Mouse (Mus musculus) right cerebral cortex, postnatal 4 days (tissue): ENCODE measurements around the gene Hoxd11.

Experiments used
- DNase-seq: peaks from one replicate; pipeline ENCODE4 v3.0.0-alpha.2; 2022

Hoxd11 gene

DNA sequence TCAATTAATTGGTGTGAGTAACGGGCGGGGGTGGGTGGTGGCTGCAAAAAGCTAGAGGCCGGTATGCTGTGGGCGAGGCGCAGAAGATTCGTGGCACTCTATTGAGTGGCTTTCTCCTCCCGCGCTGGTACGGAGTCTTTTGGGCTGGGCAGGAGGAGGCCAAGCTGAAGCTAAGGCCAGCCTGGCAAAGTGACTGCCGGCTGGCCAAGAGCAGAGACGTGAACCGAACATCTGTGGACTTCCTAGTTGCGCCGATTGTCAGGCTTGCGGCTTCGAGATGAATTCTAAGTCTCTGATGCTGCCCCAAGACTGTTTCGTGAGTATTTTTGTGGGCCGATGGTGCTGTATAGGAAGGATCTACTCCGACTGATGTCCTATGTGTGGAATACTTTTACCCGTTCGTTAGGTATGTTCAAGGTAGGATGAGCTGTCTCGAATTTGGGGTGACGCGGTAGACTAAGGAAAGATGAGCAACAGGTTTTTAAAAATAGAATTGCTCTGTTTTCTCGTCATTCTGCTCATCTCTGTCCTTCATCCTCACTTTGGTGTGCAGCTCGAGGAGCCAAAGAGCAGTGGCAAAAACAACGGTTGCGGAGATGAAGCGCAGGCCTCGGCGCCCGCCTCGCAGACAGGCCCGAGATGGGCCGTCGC lies 12.0 kb upstream of the Hoxd11 start:
- DNase-seq: no peak

DNA sequence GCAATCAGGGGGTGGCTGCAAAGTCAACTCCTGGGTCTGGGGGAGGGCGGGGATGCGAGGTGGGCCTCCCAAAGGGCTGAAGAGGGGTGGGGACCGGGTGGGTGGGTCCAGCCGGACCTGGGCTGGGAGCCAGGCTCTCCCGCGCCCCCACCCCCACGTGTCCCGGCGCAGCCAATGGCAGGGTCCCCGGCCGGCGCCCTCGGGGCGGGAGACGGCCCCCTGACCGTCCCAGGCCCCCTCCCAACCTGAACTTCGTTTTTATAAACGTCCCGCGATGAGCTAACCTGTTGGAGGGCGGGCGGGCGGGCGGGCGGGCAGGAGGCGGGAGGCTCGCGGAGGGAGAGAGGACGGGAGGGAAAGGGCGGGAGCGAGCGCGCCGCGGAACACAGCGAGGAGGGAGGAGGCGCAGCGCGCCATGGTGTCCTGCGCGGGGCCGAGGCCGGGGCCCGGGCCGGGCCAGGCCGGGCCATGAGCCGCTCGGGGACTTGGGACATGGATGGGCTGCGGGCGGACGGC lies 11.5 kb upstream of the Hoxd11 start, which contains the start of gene Hoxd13:
TSS of gene Hoxd13 (plus strand) at position 469 of the 516 bp plus-strand sequence.
- no peak for DNase-seq

DNA sequence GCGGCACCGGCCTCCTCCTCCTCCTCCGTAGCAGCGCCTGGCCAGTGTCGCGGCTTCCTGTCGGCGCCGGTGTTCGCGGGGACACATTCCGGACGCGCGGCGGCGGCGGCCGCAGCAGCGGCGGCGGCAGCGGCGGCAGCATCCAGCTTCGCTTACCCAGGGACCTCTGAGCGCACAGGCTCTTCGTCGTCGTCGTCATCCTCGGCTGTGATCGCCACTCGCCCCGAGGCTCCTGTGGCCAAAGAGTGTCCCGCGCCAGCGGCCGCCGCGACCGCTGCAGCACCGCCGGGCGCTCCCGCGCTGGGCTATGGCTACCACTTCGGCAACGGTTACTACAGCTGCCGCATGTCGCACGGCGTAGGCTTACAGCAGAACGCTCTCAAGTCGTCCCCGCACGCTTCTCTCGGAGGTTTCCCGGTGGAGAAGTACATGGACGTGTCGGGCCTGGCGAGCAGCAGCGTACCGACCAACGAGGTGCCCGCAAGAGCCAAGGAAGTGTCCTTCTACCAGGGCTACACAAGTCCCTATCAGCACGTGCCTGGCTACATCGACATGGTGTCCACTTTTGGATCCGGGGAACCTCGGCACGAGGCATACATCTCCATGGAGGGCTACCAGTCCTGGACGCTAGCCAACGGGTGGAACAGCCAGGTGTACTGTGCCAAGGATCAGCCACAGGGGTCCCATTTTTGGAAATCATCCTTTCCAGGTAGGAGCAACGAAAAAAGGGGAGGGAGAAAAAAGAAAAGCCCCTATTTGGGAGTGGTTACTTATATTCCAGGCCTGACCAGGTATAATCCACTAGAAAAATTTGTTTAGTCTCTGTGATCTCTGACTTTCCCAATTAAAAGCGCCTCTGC lies 10.8 kb upstream of the Hoxd11 start:
- no peak for DNase-seq

DNA sequence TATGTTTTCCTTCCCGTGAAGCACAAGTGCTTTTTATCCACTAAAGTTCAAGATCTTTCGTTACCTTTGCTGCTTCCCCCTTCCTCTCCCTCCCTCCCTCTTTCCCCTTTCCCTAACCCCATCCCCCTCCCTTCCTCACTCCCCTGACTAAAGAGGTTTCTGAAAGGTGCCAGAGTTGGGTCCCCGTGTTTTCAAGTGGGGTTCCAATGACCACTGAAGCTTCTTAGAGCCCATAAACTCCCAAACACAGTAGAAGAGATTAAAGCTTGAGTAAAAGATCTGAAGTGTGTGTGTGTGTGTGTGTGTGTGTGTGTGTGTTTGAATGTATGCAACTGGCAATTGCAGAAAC lies 10.2 kb upstream of the Hoxd11 start:
- DNase-seq: no peak

DNA sequence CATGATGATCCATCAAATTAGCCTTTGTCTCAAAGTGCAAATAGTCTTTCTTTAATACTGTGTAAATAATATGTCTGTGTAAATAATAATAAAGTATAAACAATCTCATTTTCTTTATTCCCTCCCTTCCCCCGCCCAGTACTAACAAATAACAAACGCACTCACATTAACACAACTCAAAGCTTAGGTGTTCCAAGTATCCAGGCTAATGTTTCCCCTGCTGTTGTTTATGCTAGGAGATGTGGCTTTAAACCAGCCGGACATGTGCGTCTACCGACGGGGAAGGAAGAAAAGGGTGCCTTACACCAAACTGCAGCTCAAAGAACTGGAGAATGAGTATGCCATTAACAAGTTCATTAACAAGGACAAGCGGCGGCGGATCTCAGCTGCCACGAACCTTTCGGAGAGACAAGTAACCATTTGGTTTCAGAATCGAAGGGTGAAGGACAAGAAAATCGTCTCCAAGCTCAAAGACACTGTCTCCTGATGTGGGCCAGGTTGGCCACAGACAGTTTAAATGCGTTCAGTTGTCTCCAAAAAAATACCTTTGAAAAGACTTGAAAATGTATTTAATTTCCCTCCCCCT lies 9.6 kb upstream of the Hoxd11 start:
- DNase-seq: no peak

DNA sequence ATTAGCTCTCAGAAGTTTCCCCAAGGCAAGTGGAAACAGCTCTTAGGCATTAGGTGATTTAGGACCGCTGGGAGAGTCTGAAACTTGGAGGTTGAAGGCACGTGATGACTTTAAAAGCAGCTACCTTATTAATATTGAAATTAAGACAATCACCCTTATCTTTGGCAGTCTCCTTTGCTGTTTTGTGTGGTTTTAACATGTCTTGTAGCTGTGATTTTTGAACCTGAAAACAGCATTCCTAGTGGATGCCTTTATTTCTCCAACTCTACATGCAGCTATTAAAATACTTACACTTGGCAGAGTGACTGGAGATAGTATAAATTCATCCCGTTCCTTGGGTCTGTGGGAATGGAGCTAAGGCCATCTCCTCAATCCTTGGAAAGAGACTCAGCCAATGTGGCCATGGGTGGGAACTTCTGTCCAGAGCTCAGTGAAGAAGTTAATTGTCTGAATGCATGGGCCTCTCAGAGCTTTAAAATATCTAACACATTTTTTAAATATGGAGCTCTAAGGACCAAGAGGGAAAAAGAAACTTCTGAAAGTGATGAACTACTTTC lies 8.6 kb upstream of the Hoxd11 start:
- no peak for DNase-seq

DNA sequence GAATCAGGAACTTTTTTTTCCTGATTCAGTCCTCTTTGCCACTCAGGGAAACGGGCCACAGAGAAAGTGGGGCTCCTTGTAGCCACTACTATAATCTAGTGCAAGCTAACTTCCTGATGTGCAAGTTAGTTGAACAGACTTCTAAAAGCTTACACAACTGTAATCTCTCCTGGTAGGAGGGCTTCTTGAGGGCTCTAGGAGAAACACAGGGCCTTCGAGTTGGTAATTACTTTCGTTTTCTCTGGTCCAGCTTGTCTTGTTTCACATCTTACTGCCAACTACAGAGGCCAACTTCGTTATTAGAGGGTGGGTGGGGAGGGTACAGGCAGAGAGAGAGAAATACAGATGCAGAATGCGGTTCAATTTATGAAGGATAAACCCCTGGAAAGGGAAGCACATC lies 7.5 kb upstream of the Hoxd11 start:
- DNase-seq: no peak

DNA sequence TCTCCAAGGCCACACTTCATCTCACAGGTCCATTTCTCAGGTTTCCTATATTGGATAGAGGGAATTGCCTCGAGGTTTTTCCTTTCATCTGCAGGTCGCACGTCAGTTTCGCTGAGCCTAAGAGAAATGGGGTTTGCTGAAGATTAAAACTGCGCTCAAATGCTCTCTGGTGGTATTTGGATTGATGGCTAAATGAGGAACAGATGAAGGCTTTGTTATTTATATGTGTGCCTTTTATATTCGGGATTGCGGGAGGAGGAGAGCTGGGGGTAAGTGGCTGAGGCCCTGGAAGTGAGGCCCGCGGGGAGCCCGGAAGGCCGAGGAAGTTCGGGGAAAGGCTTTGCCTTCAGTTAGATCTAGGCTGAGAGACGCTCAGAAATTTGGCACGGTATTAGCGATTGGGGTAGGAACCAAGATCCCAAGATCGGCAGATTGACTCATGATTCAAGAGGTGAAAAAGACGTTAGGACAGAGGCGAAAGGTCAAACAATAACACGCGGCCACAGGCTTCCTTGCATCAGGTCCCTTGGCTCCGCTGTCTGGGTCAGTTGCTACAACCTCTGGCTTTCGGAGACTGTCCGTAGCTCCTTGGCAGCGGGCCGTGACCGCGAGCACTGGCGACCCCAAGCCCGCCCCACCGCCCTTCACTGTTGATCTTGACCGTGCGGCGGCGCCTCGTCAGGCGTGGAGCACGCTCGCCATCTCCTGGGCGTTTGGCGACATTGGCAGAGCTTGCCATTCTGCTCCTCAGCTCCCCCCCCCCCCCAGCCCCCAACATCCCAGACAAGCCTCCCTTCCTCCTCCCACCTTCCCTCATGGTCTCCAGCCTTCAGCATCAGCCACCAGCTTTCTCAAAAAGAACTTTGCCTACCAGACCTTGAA lies 6.6 kb upstream of the Hoxd11 start:
- DNase-seq: peak; percentile 66

DNA sequence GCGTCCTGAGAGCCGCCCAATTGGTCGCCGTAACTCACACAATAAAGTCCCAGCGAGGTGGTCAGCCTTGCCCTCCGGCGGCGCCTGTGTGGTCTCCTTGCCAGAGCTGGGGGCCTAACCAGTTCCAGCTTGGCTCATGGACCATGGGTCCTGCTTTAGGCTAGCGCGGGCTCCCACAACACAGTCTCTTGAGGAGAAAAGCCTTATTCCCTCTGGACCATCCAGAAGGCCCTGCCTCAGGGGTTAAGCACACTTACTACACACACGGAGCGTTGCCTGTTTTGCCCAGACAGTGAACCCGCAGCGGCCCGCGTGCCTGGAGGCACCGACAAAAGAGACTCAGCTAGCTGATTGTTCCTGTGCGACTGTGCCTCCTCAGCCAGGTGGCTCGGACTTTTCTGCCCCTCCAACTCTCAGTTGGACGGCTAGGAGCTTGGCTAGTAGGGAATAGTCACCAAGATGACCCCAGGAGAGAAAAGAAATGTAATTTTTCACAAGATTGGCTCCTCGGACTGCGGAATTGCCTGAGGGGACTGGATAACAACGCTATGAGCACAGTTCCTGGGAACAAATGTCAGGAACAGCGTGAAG lies 5.4 kb upstream of the Hoxd11 start:
- no peak for DNase-seq

DNA sequence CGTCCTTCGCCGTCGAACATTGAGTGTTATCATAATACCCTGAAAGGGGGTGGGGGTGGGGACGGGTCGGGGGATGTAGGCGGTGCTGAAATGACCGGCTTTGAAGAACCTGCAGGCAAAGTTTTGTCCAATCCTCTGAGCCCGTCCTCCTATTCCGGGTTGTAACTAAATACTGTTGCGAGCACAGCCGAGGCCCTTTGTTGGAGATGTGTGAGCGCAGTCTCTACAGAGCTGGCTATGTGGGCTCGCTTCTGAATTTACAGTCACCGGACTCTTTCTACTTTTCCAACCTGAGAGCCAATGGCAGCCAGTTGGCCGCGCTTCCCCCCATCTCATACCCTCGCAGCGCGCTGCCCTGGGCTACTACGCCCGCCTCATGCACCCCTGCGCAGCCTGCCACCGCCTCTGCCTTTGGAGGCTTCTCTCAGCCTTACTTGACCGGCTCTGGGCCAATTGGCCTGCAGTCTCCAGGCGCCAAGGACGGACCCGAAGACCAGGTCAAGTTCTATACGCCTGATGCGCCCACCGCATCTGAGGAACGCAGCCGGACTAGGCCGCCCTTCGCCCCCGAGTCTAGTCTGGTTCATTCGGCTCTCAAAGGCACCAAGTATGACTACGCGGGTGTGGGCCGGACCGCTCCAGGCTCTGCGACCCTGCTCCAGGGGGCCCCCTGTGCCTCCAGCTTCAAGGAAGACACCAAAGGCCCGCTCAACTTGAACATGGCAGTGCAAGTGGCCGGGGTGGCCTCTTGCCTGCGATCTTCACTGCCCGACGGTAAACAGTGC lies 4.3 kb upstream of the Hoxd11 start, which contains the start of gene Hoxd12:
TSS of gene Hoxd12 (plus strand) at position 133 of the 785 bp plus-strand sequence.
- DNase-seq: no peak

DNA sequence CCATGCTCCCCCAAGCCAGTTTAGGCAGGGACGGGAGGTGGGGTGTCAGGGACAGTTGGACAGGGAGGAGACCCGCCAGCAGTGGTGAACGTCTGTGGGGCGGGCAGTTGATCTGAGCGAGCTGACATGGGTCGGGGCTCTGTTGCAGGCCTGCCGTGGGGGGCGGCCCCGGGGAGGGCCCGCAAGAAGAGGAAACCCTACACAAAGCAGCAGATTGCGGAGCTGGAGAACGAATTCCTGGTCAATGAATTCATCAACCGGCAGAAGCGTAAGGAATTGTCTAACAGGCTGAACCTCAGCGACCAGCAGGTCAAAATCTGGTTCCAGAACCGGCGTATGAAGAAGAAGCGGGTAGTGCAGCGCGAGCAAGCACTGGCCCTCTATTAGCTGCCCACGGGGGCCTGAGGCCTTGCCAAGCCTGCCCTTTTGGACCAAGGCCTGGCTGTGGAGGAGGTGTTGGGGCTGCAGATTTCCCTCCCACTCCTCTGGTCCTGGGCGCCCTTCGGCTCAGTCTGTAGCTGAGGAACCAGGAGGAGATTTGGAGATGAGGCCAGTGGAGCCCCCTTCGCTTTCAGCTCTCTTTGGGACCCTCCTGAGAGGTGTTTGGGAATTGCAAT lies 3.6 kb upstream of the Hoxd11 start:
- no peak for DNase-seq

DNA sequence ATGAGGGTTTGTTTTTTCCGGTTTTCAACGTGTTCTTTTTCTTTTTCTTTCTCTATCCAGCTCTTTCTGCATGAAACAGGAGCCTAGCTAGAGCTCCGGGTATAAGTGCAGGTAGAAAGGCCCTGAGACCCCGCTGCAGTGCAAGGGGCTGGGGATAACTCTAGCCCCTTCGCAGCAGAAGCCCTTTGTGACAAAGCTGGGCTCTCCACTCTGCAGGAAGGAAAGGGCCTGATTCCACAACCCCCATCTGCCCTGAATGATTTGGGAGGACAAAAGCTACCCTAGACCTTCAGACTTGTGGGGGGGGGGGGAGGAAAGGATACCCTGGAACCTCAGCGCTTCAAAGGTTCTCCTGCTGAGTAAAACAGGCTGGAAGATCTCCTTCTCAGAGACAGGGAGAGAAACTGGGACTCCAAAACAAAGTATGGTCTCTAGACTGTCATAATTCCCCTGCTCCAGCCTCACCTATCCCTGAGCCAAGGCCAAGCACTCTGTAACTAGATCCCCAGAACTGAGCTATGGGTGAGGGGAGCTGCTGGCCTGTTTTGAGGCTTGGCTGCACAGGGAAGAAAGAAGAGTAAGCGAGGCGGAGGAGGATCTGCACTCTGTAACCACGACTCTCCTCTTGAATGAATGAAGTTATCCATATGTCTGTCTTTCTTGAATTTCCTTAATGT lies 2.8 kb upstream of the Hoxd11 start:
- DNase-seq: no peak

DNA sequence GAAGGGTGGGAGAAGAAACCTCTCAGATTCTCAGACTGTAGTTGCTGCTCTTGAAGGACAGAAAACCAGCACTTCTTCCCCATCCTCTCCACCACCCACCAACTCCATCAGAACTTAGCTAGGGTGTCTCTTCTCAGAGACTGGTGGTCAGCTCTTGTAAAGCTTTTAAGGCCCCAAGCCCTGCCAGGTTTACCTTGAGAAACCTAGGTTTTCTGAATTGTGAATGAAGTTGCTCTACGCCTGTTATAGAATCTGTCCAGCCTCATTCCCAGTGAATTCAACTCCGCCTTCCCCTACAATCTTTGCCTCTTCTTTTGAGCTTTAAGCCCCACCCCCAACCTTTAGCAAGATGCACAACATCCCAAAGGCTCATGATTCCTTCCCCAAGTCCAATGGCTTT lies 2.3 kb upstream of the Hoxd11 start:
- DNase-seq: no peak

DNA sequence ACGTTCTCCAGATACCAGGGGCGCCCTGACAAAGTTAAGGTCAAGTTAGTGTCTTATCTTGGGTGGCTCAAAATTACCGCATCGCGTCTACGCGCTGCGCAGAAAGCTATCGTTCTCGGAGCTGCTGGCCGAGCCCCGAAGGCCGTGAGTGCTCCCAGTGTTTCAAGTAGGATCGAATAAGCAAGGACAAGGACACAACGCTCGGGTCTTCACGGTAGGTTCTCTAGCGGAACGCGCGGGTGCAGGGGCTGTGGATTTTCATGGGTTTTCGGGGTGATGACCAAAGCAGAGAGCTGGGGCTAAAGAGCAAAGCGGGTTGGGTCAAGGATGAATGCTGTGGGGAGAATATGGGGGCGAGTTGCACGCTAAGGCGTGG lies 227 bp downstream of the Hoxd11 start:
- no peak for DNase-seq

DNA sequence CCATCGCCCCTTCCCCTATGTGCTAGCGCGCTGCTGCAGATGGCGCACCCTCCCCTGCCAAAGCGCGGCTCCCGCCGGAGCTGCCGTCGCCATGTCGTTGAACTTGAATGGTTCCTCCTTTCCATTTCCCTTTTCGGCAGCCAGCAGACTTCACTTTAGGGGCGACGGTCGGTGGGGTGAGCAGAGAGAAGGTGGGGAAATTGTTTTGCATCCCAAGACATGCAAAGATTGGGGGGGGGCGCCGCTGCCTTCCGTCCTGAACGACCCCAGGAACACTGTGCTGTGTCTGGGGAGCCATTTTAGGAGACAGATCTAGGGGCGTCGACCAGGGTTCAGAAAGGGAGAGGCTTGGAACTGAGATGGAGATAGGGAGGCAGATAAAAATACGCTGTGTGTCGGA lies 623 bp downstream of the Hoxd11 start:
- DNase-seq: no peak

DNA sequence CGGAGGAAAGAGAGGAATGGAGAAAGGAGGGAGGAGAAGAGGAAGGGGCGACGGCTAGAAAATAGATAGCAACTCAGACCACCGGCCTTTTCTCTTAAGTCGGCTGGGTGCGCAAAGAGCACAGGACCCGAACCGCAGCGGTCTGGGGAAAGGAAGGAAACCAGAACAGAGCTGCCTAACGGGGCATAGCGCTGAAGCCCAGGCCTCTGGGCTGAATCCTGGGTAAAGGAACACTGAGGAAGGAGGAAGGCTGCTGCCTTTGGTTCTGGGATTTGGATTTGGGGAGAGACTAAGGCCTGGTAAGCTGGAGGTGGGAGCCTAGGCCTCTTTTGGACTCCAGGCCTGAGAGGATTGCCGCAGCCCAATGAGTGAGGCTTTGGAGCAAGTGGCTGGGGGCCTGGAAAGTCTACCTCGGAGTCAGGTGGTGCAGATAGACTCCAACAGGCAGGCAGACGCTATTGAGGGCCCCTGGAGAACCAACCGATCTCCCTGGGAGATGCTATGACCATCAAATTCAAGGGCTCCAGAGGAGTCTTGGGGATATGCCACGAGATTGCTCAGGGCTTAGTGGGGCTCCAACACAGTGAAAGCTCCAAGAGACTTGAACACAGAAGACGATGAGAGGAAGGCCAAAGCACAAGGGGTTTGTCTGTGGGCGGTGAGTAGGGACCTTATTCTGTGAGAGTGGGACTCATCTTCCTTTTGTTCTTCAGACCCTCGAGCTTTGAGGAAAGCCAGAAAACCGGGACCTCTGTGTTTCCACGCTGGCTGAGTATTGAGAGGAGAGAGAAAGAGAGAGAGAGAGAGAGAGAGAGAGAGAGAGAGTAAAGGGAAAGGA lies 1.4 kb downstream of the Hoxd11 start:
- no peak for DNase-seq

DNA sequence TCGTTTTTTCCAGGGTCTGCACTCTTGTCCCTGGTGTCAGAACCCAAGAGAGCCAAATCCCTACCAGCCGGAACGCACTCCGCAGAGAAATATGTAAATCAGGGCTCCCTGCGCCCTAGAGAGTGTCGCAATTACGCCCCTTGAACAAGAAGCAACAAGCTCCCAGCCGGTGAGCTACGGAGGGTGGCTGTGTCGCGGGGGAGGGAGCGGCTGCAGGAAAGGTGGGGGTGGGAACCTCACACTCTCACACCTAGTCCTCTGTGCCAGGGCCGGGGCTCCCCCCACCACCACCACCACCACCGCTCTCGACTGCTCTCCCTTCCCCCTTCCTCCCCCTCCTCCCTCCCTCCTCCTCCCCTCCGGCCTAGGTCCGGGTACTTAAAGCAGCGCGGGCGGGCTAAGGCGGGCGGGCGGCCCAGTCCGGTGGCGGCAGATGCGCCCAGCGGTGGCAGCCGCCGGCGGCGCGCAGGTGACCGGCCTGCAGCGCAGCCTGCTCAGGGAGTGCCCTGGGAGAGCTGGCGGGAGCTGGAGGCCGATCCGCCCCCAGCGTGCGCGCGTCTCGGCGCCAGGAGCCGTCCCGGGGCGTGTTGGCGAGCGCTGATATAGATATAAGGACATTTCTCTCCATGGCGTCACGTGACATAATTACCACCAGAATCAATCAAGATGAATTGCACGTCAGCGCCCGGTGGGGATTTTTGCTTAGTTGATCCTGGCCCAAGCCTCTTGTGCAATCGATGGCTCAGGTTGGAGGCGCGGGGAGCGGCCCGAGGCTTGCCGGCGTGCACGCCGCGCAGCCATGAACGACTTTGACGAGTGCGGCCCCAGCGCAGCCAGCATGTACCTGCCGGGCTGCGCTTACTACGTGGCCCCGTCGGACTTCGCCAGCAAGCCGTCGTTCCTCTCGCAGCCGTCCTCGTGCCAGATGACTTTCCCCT lies 2.5 kb downstream of the Hoxd11 start:
- no peak for DNase-seq

DNA sequence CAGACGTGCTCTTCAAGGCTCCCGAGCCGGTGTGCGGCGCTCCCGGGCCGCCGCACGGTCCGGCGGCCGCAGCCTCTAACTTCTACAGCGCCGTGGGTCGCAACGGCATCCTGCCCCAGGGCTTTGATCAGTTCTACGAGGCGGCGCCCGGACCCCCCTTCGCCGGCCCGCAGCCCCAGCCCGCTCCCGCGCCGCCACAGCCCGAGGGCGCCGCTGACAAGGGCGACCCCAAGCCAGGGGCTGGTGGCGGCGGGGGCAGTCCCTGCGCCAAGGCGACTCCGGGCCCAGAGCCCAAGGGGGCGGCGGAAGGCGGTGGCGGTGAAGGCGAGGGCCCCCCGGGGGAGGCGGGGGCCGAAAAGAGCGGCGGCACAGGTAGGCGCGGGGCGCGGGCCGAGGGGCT lies 3.4 kb downstream of the Hoxd11 start:
- no peak for DNase-seq
